Mouse (Mus musculus) 416B (cell line): ENCODE data around the gene Gm13889.
A peak's percentile ranks its signal among the peaks of the same experiment; 100 is the strongest.

Experiments
- DNase-seq: peaks from one replicate; pipeline ENCODE4 v3.0.0; 2011; ENCODE audit warnings: low read depth

Gm13889 gene

DNA sequence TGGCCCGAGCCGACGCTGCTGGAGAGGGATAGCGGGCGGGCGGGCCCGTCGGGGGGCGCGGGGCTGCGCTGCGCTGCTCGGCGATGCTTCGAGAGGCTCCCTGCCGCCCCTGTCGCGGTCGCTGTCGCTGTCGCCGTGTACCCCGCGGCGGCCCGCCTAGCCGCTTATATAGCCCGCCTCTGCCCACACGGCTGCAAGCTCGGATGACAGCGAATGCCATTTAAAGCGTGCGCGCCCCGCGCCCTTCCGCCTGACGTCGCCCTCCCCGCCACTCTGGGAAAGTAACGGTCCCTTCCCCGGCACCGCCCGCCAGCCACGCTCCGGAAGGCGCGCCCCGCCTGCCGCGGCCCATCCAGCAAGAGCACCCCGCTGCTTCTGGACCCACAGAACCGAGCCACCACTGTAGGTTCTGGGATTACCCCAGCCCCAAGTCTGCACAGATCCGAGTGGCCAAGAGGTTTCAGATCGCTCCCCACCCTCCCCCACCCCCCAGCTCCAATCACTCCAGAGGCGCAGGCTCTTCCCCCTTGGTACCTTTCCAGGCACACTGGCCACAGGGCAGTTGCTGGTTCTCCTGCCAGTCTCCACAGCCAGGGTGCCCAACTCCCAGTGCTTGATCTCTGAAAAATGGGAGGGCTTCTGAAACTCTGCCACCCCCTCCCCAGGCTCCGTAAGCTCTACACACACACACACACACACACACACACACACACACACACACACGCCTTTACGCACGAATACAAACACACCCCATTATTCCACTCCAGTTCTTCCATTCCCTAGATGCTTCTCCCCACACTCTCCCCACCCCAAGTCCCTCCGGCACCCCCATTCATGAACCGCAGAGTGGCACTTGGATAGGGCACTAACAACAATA, at the start of gene Gm13889:
TSS of gene Gm13889 (minus strand) at position 294 of the 877 bp plus-strand sequence.
- no peak for DNase-seq

DNA sequence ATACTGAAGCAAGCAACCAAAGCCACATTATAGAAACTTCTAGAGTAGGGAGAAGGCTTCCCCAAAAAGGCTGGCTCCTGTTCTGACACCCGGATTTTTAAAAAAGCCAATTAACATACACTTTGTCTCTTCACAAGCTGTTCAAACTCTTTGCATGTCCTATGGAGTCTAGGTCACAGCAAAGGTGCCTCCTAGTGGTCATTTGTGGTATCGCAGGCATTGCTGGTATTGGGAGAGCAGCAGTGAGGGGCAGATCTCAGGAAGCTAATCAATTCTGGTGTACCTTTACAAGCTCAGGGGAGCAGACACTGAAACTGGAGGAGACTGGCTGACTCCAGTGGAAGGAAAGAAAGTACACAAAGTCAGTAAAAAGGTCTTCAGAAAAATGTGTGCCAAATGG, 45.3 kb upstream of the Gm13889 start:
- DNase-seq = peak; percentile 65

- DNase-seq = no peak
These were observed 44.9 kb upstream of the Gm13889 start for GRCm38 (mm10) chr2:94001918-94002317.

GRCm38 (mm10) chr2:94001411-94001810, 44.4 kb upstream of the Gm13889 start:
- DNase-seq = no peak

- no peak for DNase-seq
These were observed 39.3 kb upstream of the Gm13889 start, which contains the start of gene Gm27027 for GRCm38 (mm10) chr2:93996254-93996653. Gm27027 (minus strand) TSS chr2:93996354.

DNA sequence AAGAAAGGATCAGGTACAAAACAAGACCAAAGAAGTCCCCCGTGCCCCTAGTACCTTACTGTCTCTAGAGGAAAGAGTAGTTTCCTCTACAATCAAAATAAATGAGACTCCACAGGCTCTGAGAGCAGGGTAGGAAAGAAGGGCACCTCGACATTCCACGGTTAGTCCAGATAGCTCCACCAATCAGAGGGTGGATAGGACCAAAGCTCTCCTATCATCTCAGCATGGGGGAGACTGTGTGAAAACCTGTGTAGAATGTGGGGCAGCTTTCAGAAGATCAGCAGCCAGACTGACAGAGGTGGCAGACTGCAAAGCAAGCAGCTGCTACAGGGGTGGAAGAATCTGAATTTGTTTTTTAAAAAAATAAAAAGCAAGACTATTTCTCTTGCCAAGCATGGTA, 35.8 kb upstream of the Gm13889 start:
- DNase-seq = no peak

DNA sequence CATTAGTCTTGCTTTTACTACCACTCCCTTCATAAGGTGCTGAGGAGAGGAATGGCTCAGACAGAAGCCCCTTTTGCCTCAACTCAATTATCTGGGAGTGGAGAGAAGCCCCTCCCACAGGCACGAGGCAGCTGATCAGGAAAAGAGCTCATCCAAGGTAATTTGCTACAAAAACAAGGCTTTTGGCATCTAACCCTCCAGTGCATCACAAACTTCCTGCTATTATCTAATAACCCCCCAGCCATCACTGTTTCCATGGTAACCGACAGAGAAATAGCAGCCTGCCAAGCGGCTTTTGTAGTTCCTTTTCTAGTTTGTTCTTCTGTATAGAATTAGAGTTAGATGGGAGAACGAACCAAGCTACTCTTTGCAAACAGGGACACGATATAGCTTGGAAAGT, 35.3 kb upstream of the Gm13889 start:
- DNase-seq = no peak

DNA sequence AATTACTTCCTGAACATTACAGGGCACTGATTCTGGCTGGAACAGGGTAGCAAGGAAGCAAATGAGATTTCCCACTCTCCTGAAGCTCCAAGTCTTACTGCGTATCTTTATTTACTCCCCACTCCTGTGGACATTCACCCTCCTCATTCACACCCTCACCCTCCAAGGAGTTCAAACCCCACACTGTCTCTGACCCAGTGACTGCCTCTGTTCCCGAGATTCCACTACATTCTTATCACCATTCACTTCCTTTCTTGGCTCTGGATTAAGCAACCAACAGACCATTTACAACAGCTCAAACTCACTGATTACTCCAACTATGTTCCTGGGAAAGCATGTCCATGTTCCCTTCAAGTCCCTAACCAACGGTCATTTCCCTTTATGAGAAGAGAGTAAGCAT, 34.3 kb upstream of the Gm13889 start:
- no peak for DNase-seq

- peak; percentile 59 for DNase-seq
These were observed 31.4 kb upstream of the Gm13889 start for GRCm38 (mm10) chr2:93988440-93988839.

DNA sequence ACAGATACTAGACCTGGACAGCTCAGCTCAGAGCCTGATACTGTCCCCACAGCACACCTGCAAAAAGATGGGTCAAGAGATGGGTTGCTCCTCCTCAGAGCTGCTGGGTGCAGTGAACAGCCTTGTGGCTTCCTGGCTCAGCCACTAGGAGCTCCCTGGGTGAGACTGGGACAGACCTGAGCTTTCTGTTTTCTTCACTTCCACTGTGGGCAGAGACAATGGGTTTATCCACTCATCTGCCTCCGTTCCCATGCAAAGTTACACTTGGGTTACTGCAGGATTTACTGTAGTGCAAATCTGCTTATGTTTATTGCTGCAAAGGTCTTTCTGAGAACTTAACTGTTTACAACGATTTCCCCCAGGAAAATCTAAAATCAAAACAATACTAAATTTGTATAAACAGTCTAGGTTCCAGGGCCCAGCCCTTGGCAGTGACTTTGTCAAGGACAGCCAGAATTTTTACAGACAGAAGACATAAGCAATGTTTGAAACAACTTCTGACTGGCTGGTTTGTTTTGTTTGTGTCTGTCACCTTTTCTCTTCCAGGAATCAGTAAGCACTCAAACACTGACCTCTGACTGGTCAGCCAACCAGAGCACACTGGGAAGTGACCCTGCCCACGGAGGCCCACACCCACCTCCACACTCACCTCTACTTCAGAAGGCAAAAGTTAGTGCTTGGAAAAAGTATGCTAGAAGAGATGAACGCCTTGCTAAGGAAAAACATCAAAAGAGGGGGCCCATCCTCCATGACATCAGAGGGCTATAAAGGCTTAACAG, 25.6 kb upstream of the Gm13889 start:
- no peak for DNase-seq

GRCm38 (mm10) chr2:93979249-93980120, 22.5 kb upstream of the Gm13889 start:
- peak; percentile 46 for DNase-seq

GRCm38 (mm10) chr2:93976436-93977252, 19.6 kb upstream of the Gm13889 start:
- DNase-seq = no peak

- DNase-seq = no peak
These were observed 18.8 kb upstream of the Gm13889 start for GRCm38 (mm10) chr2:93975526-93976435.

GRCm38 (mm10) chr2:93975041-93975440, 18.0 kb upstream of the Gm13889 start:
- no peak for DNase-seq

- DNase-seq = no peak
These were observed 14.6 kb upstream of the Gm13889 start for GRCm38 (mm10) chr2:93971647-93972046.

- DNase-seq = no peak
These were observed 7.6 kb upstream of the Gm13889 start for GRCm38 (mm10) chr2:93964494-93965160.

GRCm38 (mm10) chr2:93963802-93964201, 6.8 kb upstream of the Gm13889 start:
- no peak for DNase-seq

DNA sequence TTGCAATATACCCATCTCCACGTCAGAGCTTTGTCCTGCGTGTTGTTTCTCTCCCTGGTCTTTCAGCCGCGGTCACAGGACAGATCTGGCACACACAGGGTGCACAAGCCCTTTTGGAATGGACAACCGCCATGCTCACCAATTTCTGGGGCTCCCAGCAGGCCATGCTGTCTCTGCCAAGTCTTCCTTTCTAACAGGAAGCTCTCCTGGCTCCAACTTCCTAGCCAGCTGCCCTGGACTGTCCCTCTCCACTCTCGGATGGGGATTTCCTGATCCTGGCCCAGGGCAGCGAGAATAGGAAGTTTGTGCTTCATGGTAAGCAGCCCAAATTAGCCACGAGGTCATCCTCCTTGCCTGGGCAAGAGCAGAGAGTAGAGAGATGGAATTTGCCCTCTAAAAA, 4.7 kb upstream of the Gm13889 start:
- DNase-seq = no peak

- no peak for DNase-seq
These were observed 2.3 kb upstream of the Gm13889 start for GRCm38 (mm10) chr2:93959346-93959745.

GRCm38 (mm10) chr2:93958216-93958615, 1.2 kb upstream of the Gm13889 start:
- DNase-seq = no peak
